Mouse (Mus musculus) liver, adult 2 months (tissue): ENCODE measurements around the gene Rbms2.

Source experiments
- CTCF ChIP-seq: fragments of 200-500 bp; IDR thresholded peaks from 2 replicates; pipeline ENCODE4 v1.5.1; 2011; ENCODE audit warnings: low read depth, low read length, control low read depth
- POLR2A ChIP-seq: fragments of 200-500 bp; IDR thresholded peaks from 2 replicates; pipeline ENCODE4 v1.6.1; 2011; ENCODE audit warnings: low read length, control low read depth; ENCODE audit not compliant: insufficient read depth; ENCODE audit errors: extremely low read depth

DNA sequence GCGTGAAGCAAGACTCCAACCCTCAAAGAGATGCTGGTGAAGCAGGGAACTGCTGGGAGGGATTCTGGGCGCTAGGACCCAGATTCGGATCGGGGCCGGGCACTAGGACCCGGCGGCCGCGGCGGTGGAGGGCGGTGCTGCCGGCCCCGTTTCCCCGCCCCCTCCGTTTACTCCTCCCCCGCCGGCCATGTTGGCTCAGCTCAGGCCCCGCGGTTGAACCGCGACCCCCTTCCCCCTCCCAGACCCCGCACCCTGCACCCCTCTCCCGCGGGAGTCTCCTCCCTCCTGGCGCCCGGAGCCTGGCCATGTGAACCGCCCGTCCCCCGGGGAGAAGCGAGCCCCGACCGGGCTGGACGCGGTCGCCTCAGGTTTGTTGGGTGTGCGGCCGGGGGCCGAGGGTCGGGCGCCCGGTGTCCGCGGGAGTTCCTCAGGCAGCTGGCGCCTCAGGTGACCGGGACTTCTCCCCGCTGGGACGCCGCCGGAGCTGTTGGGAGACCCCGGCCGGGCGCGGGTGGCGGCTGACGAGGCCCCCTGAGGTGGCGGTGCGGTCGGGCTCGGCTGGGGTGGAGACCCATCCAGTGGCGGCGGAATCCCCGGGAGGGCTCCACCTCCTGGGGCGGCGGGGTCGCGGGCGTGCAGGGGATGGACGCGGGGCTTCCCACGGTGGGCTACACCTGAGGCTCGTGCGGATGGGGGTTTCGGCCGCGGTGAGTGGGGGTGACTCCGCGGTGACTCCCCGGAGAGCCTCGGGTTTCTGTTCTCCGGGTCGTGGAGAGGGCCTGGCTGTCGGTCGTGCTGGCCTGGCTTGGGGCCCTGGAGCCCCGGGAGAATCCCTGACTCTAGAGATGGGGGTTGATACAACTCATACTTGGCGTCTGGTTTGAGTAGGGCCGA is 83.2 kb downstream of the Rbms2 start:
- TF ChIP-seq CTCF (no peak), POLR2A (0 out of 2 replicates have a peak, but pooled peaks have one; percentile 9)
